Mouse (Mus musculus) erythroblast, embryonic 14.5 days (primary cell): ENCODE results near the gene Naaa. TPM values are rescaled to one million over a fixed set of nuclear protein-coding genes. Genes with fewer than 3 reads are reported as not detected.

Source experiments
- H3K27me3 ChIP-seq: 2 replicates; pipeline ENCODE4 v1.6.1; 2012; ENCODE audit warnings: inconsistent platforms; ENCODE audit not compliant: control insufficient read depth
- H3K36me3 ChIP-seq: 2 replicates; pipeline ENCODE4 v1.6.1; 2012; ENCODE audit warnings: mild to moderate bottlenecking, inconsistent platforms; ENCODE audit not compliant: control insufficient read depth
- H3K4me1 ChIP-seq: 2 replicates; pipeline ENCODE4 v1.6.1; 2012; ENCODE audit warnings: inconsistent platforms; ENCODE audit not compliant: control insufficient read depth
- H3K4me3 ChIP-seq: replicated peaks from 2 replicates; pipeline ENCODE3; 2012; ENCODE audit warnings: moderate library complexity, mild to moderate bottlenecking, inconsistent platforms
- H3K9me3 ChIP-seq: 2 replicates; pipeline ENCODE4 v1.6.1; 2012; ENCODE audit warnings: low read length, inconsistent platforms, mixed read lengths; ENCODE audit not compliant: control insufficient read depth
- GATA1 ChIP-seq: IDR thresholded peaks from 2 replicates; pipeline ENCODE4 v1.6.1; 2012; ENCODE audit warnings: low read length, inconsistent platforms, mixed read lengths
- TAL1 ChIP-seq: IDR thresholded peaks from 3 replicates; pipeline ENCODE4 v1.6.1; 2012; ENCODE audit warnings: low read length, inconsistent platforms, mixed read lengths
- polyA plus RNA-seq: library from polyadenylated mRNA; stranded (reverse); fragments of >175 nt; gene quantifications from 2 replicates; pipeline ENCODE4 v1.2.3, GENCODE M21; 2012

The Naaa gene
- polyA plus RNA-seq, result 0.05 and 0.08 TPM in 2 replicates

GRCm38 (mm10) chr5:92277437-92278394 lies at the start of gene Naaa:
Gene Naaa (minus strand): TSS chr5:92278170.
- Histone ChIP-seq H3K27me3 (peaks cover 26% of the 10 kb centered on the region), H3K4me3 (peak within 1 kb of the TSS; percentile 76), H3K4me1 (peaks cover 27% of the 10 kb centered on the region), H3K9me3 (no peaks in the 10 kb centered on the region), H3K36me3 (no peaks in the 10 kb centered on the region)
- no peak for TF ChIP-seq TAL1
- no peak for TF ChIP-seq GATA1

GRCm38 (mm10) chr5:92327367-92327766 lies 49.4 kb upstream of the Naaa start:
- Histone ChIP-seq H3K4me1 (no peaks in the 10 kb centered on the region), H3K36me3 (no peaks in the 10 kb centered on the region), H3K27me3 (peaks cover 11% of the 10 kb centered on the region), H3K4me3 (no peak overlapping the region), H3K9me3 (no peaks in the 10 kb centered on the region)
- TF ChIP-seq GATA1 (no peak), TAL1 (no peak)

GRCm38 (mm10) chr5:92323264-92323663 lies 45.3 kb upstream of the Naaa start:
- Histone ChIP-seq H3K4me1 (no peaks in the 10 kb centered on the region; the same call in 1 of the 2 replicates), H3K9me3 (no peaks in the 10 kb centered on the region), H3K36me3 (no peaks in the 10 kb centered on the region), H3K4me3 (no peak overlapping the region), H3K27me3 (peaks cover 10% of the 10 kb centered on the region)
- TF ChIP-seq GATA1, result no peak
- no peak for TF ChIP-seq TAL1

GRCm38 (mm10) chr5:92322612-92323011 lies 44.6 kb upstream of the Naaa start:
- no peak for TF ChIP-seq GATA1
- TF ChIP-seq TAL1, result no peak
- no peaks in the 10 kb centered on the region; the same call in 1 of the 2 replicates for H3K4me1 ChIP-seq
- no peak overlapping the region for H3K4me3 ChIP-seq
- H3K9me3 ChIP-seq, result no peaks in the 10 kb centered on the region
- H3K27me3 ChIP-seq, result peaks cover 5% of the 10 kb centered on the region
- H3K36me3 ChIP-seq, result no peaks in the 10 kb centered on the region

GRCm38 (mm10) chr5:92321631-92322400 lies 43.8 kb upstream of the Naaa start:
- Histone ChIP-seq H3K4me1 (no peaks in the 10 kb centered on the region; the same call in 1 of the 2 replicates), H3K27me3 (peaks cover 4% of the 10 kb centered on the region), H3K36me3 (no peaks in the 10 kb centered on the region), H3K4me3 (no peak overlapping the region), H3K9me3 (no peaks in the 10 kb centered on the region)
- TF ChIP-seq GATA1 (no peak), TAL1 (no peak)

- Histone ChIP-seq H3K9me3 (no peaks in the 10 kb centered on the region), H3K4me1 (no peaks in the 10 kb centered on the region; the same call in 1 of the 2 replicates), H3K27me3 (no peaks in the 10 kb centered on the region), H3K4me3 (no peak overlapping the region), H3K36me3 (no peaks in the 10 kb centered on the region)
- TF ChIP-seq GATA1 (no peak), TAL1 (no peak)
Observed at GRCm38 (mm10) chr5:92318596-92318995, 40.6 kb upstream of the Naaa start.

- H3K27me3 ChIP-seq, result no peaks in the 10 kb centered on the region
- no peaks in the 10 kb centered on the region; the same call in 1 of the 2 replicates for H3K4me1 ChIP-seq
- TF ChIP-seq GATA1 (no peak), TAL1 (no peak)
- H3K9me3 ChIP-seq, result no peaks in the 10 kb centered on the region
- no peaks in the 10 kb centered on the region for H3K36me3 ChIP-seq
- H3K4me3 ChIP-seq, result no peak overlapping the region
Observed at GRCm38 (mm10) chr5:92318119-92318518, 40.1 kb upstream of the Naaa start.

- no peaks in the 10 kb centered on the region for H3K27me3 ChIP-seq
- H3K36me3 ChIP-seq, result no peaks in the 10 kb centered on the region
- TF ChIP-seq GATA1 (no peak), TAL1 (no peak)
- peaks cover 20% of the 10 kb centered on the region for H3K4me1 ChIP-seq
- no peaks in the 10 kb centered on the region for H3K9me3 ChIP-seq
- no peak overlapping the region for H3K4me3 ChIP-seq
Observed at GRCm38 (mm10) chr5:92313776-92314175, 35.8 kb upstream of the Naaa start.

- Histone ChIP-seq H3K4me1 (peaks cover 28% of the 10 kb centered on the region), H3K27me3 (no peaks in the 10 kb centered on the region), H3K9me3 (no peaks in the 10 kb centered on the region), H3K36me3 (peaks cover 3% of the 10 kb centered on the region), H3K4me3 (no peak overlapping the region)
- no peak for TF ChIP-seq GATA1
Observed at GRCm38 (mm10) chr5:92312046-92312715, 34.2 kb upstream of the Naaa start.
